Mouse (Mus musculus) urinary bladder, postnatal 4 days (tissue): ENCODE data around the gene Gm9049.
"Not testable (repeated sequence)": the region's sequence is repeated elsewhere in the genome, so short reads cannot be mapped to it uniquely, and the experiment has no call there.

Source experiments
- DNase-seq, 2 experiments: peaks; one replicate each; pipeline ENCODE4 v3.0.0; 2021 to 2022; ENCODE audit warnings: low spot score in 2 of 2

Gm9049 gene

GRCm38 (mm10) chr10:118354005-118354404 lies at the start of gene Gm9049:
Gm9049 (minus strand) TSS chr10:118354105.
- not testable (repeated sequence) for DNase-seq

- DNase-seq, result no peak
Observed at GRCm38 (mm10) chr10:118399917-118400316, 46.0 kb upstream of the Gm9049 start.

GRCm38 (mm10) chr10:118370443-118370842 lies 16.5 kb upstream of the Gm9049 start:
- peak; percentile 67 to 79 for DNase-seq

- no peak for DNase-seq
Observed at GRCm38 (mm10) chr10:118369518-118369917, 15.6 kb upstream of the Gm9049 start.

- not testable (repeated sequence) for DNase-seq
Observed at GRCm38 (mm10) chr10:118348579-118348978, 5.3 kb downstream of the Gm9049 start, which contains the start of gene Gm9048. Gm9048 (minus strand) TSS chr10:118348679.

GRCm38 (mm10) chr10:118343155-118343554 lies 10.8 kb downstream of the Gm9049 start, which contains the start of gene Gm9046:
Gm9046 (minus strand) TSS chr10:118343255.
- not testable (repeated sequence) for DNase-seq

GRCm38 (mm10) chr10:118337731-118338130 lies 16.2 kb downstream of the Gm9049 start, which contains the start of gene Gm9045:
Gm9045 (minus strand) TSS chr10:118337831.
- not testable (repeated sequence) for DNase-seq

- DNase-seq, result not testable (repeated sequence)
Observed at GRCm38 (mm10) chr10:118332308-118332707, 21.6 kb downstream of the Gm9049 start, which contains the start of gene Gm9044. Gm9044 (minus strand) TSS chr10:118332408.

- DNase-seq, result not testable (repeated sequence)
Observed at GRCm38 (mm10) chr10:118326869-118327268, 27.0 kb downstream of the Gm9049 start, which contains the start of gene Gm9040. Gm9040 (minus strand) TSS chr10:118326969.

GRCm38 (mm10) chr10:118319024-118319423 lies 34.9 kb downstream of the Gm9049 start:
- DNase-seq, result peak in 1 of 2 experiments; percentile 42

- not testable (repeated sequence) for DNase-seq
Observed at GRCm38 (mm10) chr10:118302133-118302532, 51.8 kb downstream of the Gm9049 start.
